Mouse (Mus musculus): ENCODE results near the gene Fam193a.

DNA sequence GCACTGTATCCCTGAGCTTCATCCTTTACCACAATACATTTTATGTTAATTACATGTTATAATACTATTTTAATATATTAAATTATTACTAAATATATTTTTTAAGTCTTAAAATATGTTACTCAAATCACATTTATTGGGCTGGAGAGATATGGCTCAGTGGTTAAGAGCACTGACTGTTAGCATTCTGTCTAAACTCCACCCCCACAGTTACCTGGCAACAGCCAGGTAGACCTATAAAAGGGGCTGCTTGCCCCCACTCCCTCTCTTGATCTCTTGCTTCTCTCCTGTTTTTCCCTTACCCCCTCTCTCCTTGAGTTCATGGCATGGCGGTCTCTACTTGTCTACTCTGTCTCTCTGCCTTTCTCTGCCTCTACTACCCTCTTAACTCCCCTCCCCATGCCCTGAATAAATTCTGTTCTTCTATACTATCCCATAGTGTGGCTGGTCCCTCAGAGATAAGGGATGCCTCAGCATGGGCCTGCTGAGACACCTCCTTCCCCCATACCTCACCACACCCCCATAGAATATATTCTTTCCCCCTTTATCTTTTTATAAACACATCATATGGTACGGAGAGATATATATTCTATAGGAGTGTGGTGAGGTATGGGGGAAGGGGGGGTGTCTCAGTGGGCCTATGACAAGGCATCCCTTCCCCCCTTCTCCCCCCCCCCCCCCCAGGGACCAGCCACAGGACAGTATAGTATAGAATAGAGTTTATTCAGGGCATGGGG, 98.5 kb downstream of the Fam193a start:
- TF ChIP-seq USF2 (IDR thresholded peaks at IDR 0.05; ENCODE audit: borderline replicate concordance in 1 of 2, insufficient read depth in 1 of 2, low read depth in 1 of 2, low read length in 2 of 2), result no peak
- no peak for TF ChIP-seq ZMIZ1 (IDR thresholded peaks at IDR 0.05; ENCODE audit: low read depth, low read length)
- TF ChIP-seq EP300 (IDR thresholded peaks at IDR 0.05; ENCODE audit: low read depth in 1 of 2, low read length in 2 of 2), result peak; percentile 83 to 91

All from MEL (cell line).